Mouse (Mus musculus) layer of hippocampus, postnatal 10 days (tissue): ENCODE data around the gene E130114P18Rik. TPM values are rescaled to one million over a fixed set of nuclear protein-coding genes. Genes with fewer than 3 reads are reported as not detected.
A peak's percentile ranks its signal among the peaks of the same experiment; 100 is the strongest.

ENCODE experiments used
- DNase-seq, 2 experiments: peaks; one replicate each; pipeline ENCODE4 v3.0.0; 2021; ENCODE audit warnings: low spot score in 2 of 2
- total RNA-seq, 2 experiments: library from RNA; stranded (reverse); gene quantifications; 2 replicates each; pipeline ENCODE4 v1.2.3; 2021

Gene E130114P18Rik
- total RNA-seq, 2 experiments from 2014 or later = 10.0 to 10.2 TPM

GRCm38 (mm10) chr4:97757207-97757977 lies 20.5 kb downstream of the E130114P18Rik start:
- DNase-seq = peak; percentile 69 to 76

GRCm38 (mm10) chr4:97754241-97754640 lies 23.6 kb downstream of the E130114P18Rik start:
- peak in 1 of 2 experiments; percentile 41 for DNase-seq

GRCm38 (mm10) chr4:97753521-97753920 lies 24.4 kb downstream of the E130114P18Rik start:
- DNase-seq = no peak

GRCm38 (mm10) chr4:97752276-97753010 lies 25.4 kb downstream of the E130114P18Rik start:
- no peak for DNase-seq

GRCm38 (mm10) chr4:97751483-97752251 lies 26.2 kb downstream of the E130114P18Rik start:
- DNase-seq = peak; percentile 41 to 64

- DNase-seq = peak; percentile 94 to 96
Measured at GRCm38 (mm10) chr4:97751030-97751482, 26.8 kb downstream of the E130114P18Rik start.

GRCm38 (mm10) chr4:97750401-97750800 lies 27.5 kb downstream of the E130114P18Rik start:
- no peak for DNase-seq

GRCm38 (mm10) chr4:97746106-97746900 lies 31.6 kb downstream of the E130114P18Rik start:
- no peak for DNase-seq

GRCm38 (mm10) chr4:97745296-97746105 lies 32.4 kb downstream of the E130114P18Rik start:
- DNase-seq = peak; percentile 80 to 89

- DNase-seq = no peak
Measured at GRCm38 (mm10) chr4:97743932-97744331, 33.9 kb downstream of the E130114P18Rik start.

- DNase-seq = no peak
Measured at GRCm38 (mm10) chr4:97733392-97733791, 44.5 kb downstream of the E130114P18Rik start.

GRCm38 (mm10) chr4:97730416-97730815 lies 47.5 kb downstream of the E130114P18Rik start:
- DNase-seq = no peak

- no peak for DNase-seq
Measured at GRCm38 (mm10) chr4:97729999-97730398, 47.9 kb downstream of the E130114P18Rik start.

- DNase-seq = no peak
Measured at GRCm38 (mm10) chr4:97728520-97728919, 49.4 kb downstream of the E130114P18Rik start.

- DNase-seq = no peak
Measured at GRCm38 (mm10) chr4:97723374-97723773, 54.5 kb downstream of the E130114P18Rik start.

- no peak for DNase-seq
Measured at GRCm38 (mm10) chr4:97722666-97723065, 55.2 kb downstream of the E130114P18Rik start.

- DNase-seq = no peak
Measured at GRCm38 (mm10) chr4:97714616-97715015, 63.3 kb downstream of the E130114P18Rik start.

- DNase-seq = no peak
Measured at GRCm38 (mm10) chr4:97714101-97714615, 63.7 kb downstream of the E130114P18Rik start.

GRCm38 (mm10) chr4:97712547-97712946 lies 65.3 kb downstream of the E130114P18Rik start:
- no peak for DNase-seq
